17 mouse cellular contexts compared by ENCODE assay signal in the genomic region with DNA sequence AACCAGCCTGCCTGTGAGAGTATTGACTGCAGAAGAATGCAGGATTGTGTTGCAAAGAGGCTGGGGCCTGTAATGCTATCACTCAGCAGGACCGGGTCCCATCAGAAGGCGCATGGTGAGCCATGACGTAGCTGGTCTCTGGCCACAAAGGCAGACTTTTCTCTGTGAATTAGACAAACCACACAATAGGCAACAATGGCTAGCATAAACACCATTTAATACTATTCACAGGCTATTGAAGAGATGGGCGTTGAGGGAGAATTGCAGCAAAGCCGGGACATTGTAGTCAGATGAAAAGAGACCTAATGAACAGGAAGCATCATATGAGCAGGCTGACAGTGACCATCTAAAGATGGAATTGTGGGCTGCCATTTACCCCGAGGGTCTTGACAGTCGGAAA.
DNase-seq lines count a peak whose midpoint lies in the region; ATAC-seq lines count a peak whose summit lies in the region.
"Had no signal": no experiment of that assay in that cellular context is flagged by ENCODE, and none has a peak within 500 bp of the region (broad histone marks: within the 10 kb centered on the region; RNA-seq: fewer than 3 reads in every experiment).

No protein-coding gene starts in this region.

- H3K9me3 ChIP-seq in forebrain, embryonic 11.5 days (ENCODE audit: control insufficient read depth, low read length): peaks cover 4% of the 10 kb centered on the region
- peaks cover 20% of the 10 kb centered on the region for H3K9me3 ChIP-seq in hindbrain, embryonic 14.5 days (ENCODE audit: control insufficient read depth, low read length)
- no peaks in the 10 kb centered on the region; the same call in 1 of the 2 replicates for H3K9me3 ChIP-seq in midbrain, embryonic 16.5 days (replicated peaks; ENCODE audit: control insufficient read depth, low read length, poor library complexity, severe bottlenecking)
- H3K9me3 ChIP-seq in kidney, embryonic 14.5 days (ENCODE audit: control insufficient read depth, low read length): peaks cover 10% of the 10 kb centered on the region; the same call in 1 of the 2 replicates
- H3K9me3 ChIP-seq: heart, embryonic 15.5 days; limb, embryonic 10.5 days had no signal

- ATAC-seq in forebrain, embryonic 11.5 days (replicated peaks; ENCODE audit: low FRiP score): peak; percentile 79
- ATAC-seq in hindbrain, embryonic 14.5 days (ENCODE audit: low FRiP score): peak; percentile 57; the same call in 1 of the 2 replicates
- ATAC-seq in midbrain, embryonic 16.5 days: 0 out of 2 replicates have a peak, but pooled peaks have one; percentile 37
- ATAC-seq in kidney, embryonic 14.5 days (ENCODE audit: low FRiP score, low TSS enrichment): no peak
- ATAC-seq: CD4-positive, CD25-positive, alpha-beta regulatory T cell, adult 4 months had no signal

- DNase-seq in embryo, embryonic 10 days (ENCODE audit: low spot score): peak; percentile 81
- peak; percentile 70 for DNase-seq in forebrain, embryonic 11.5 days (ENCODE audit: low spot score)
- DNase-seq in hindbrain, embryonic 14.5 days (ENCODE audit: low spot score): no peak
- DNase-seq in spleen, postnatal 14 days (ENCODE audit: low spot score in 2 of 2): no peak
- DNase-seq in kidney, adult 11 months: no peak
- no peak for DNase-seq in Muller cell, postnatal 12 days (ENCODE audit: inconsistent ontology term)
- DNase-seq: cerebellum, adult 2 months; layer of hippocampus, adult 9-11 months; lung, postnatal 14 days had no signal

- H3K27me3 ChIP-seq in forebrain, embryonic 11.5 days (ENCODE audit: control insufficient read depth, insufficient read depth, low read length): peaks cover 10% of the 10 kb centered on the region; the same call in 1 of the 2 replicates
- peaks cover 31% of the 10 kb centered on the region for H3K27me3 ChIP-seq in hindbrain, embryonic 14.5 days (ENCODE audit: control insufficient read depth, insufficient read depth, low read length)
- peaks cover 5% of the 10 kb centered on the region; the same call in 1 of the 2 replicates for H3K27me3 ChIP-seq in midbrain, embryonic 16.5 days (ENCODE audit: control insufficient read depth, insufficient read depth, low read depth, low read length)
- peaks cover 9% of the 10 kb centered on the region for H3K27me3 ChIP-seq in kidney, embryonic 14.5 days (ENCODE audit: control insufficient read depth, insufficient read depth, low read length)

- no peak overlapping the region for H3K27ac ChIP-seq in forebrain, embryonic 11.5 days (ENCODE audit: low read depth, low read length)
- H3K27ac ChIP-seq in hindbrain, embryonic 14.5 days: 0 out of 2 replicates have a peak overlapping the region, but pooled peaks have one; percentile 2
- H3K27ac ChIP-seq in midbrain, embryonic 16.5 days (ENCODE audit: low read length): no peak overlapping the region
- no peak overlapping the region for H3K27ac ChIP-seq in kidney, embryonic 14.5 days (ENCODE audit: low read depth, low read length)
- H3K27ac ChIP-seq: embryonic facial prominence, embryonic 12.5 days; heart, embryonic 15.5 days; kidney, postnatal 0 days; limb, embryonic 10.5 days; liver, embryonic 14.5 days had no signal

- H3K4me3 ChIP-seq in forebrain, embryonic 11.5 days (ENCODE audit: low read depth, low read length): no peak overlapping the region
- no peak overlapping the region for H3K4me3 ChIP-seq in hindbrain, embryonic 14.5 days (replicated peaks; ENCODE audit: low read length)
- no peak overlapping the region for H3K4me3 ChIP-seq in midbrain, embryonic 16.5 days (ENCODE audit: low read depth, low read length)
- no peak overlapping the region for H3K4me3 ChIP-seq in kidney, embryonic 14.5 days (ENCODE audit: low read length)
- H3K4me3 ChIP-seq: embryonic facial prominence, embryonic 12.5 days; heart, embryonic 15.5 days; limb, embryonic 10.5 days had no signal

- H3K4me2 ChIP-seq in forebrain, embryonic 11.5 days (ENCODE audit: low read depth, low read length, severe bottlenecking): peak overlapping the region; percentile 18; the same call in 1 of the 2 replicates
- H3K4me2 ChIP-seq in hindbrain, embryonic 14.5 days (replicated peaks): no peak overlapping the region
- H3K4me2 ChIP-seq in midbrain, embryonic 16.5 days (ENCODE audit: low read length): no peak overlapping the region
- no peak overlapping the region for H3K4me2 ChIP-seq in kidney, embryonic 14.5 days (replicated peaks; ENCODE audit: low read depth, low read length)
- H3K4me2 ChIP-seq: embryonic facial prominence, embryonic 12.5 days; heart, embryonic 15.5 days had no signal

- no peaks in the 10 kb centered on the region for H3K36me3 ChIP-seq in forebrain, embryonic 11.5 days (ENCODE audit: control insufficient read depth, insufficient read depth, low read length)
- no peaks in the 10 kb centered on the region for H3K36me3 ChIP-seq in hindbrain, embryonic 14.5 days (replicated peaks; ENCODE audit: control insufficient read depth, insufficient read depth)
- H3K36me3 ChIP-seq in midbrain, embryonic 16.5 days (ENCODE audit: control insufficient read depth, insufficient read depth, low read length): no peaks in the 10 kb centered on the region
- H3K36me3 ChIP-seq in kidney, embryonic 14.5 days (ENCODE audit: control insufficient read depth, insufficient read depth, low read length): no peaks in the 10 kb centered on the region
- H3K36me3 ChIP-seq: embryonic facial prominence, embryonic 12.5 days; heart, embryonic 15.5 days; limb, embryonic 10.5 days had no signal

- peaks cover 6% of the 10 kb centered on the region for H3K4me1 ChIP-seq in forebrain, embryonic 11.5 days (replicated peaks; ENCODE audit: control insufficient read depth, insufficient read depth, low read length)
- H3K4me1 ChIP-seq in hindbrain, embryonic 14.5 days (replicated peaks; ENCODE audit: control insufficient read depth, insufficient read depth, low read length): no peaks in the 10 kb centered on the region
- H3K4me1 ChIP-seq in midbrain, embryonic 16.5 days (ENCODE audit: control insufficient read depth, insufficient read depth, low read length): no peaks in the 10 kb centered on the region
- no peaks in the 10 kb centered on the region for H3K4me1 ChIP-seq in kidney, embryonic 14.5 days (ENCODE audit: control insufficient read depth, insufficient read depth, low read length)
- H3K4me1 ChIP-seq: embryonic facial prominence, embryonic 12.5 days; heart, embryonic 15.5 days; limb, embryonic 10.5 days had no signal

- WGBS in forebrain, embryonic 11.5 days: 7% methylated on average over 7 of the region's 7 CpGs
- WGBS in hindbrain, embryonic 14.5 days: 19% methylated on average over 7 of the region's 7 CpGs
- WGBS in midbrain, embryonic 16.5 days: 21% methylated on average over 7 of the region's 7 CpGs
- WGBS in kidney, embryonic 14.5 days: 54% methylated on average over 7 of the region's 7 CpGs

- no peak overlapping the region for H3K9ac ChIP-seq in forebrain, embryonic 11.5 days (ENCODE audit: low read length)
- H3K9ac ChIP-seq in hindbrain, embryonic 14.5 days: no peak overlapping the region
- H3K9ac ChIP-seq in midbrain, embryonic 16.5 days (ENCODE audit: low read depth, low read length): no peak overlapping the region
- no peak overlapping the region for H3K9ac ChIP-seq in kidney, embryonic 14.5 days (ENCODE audit: low read depth, low read length)
- H3K9ac ChIP-seq: embryonic facial prominence, embryonic 12.5 days; heart, embryonic 15.5 days; liver, embryonic 14.5 days had no signal

Comparison
In these comparisons a context has a peak if more than half of its experiments do, and no peak if none do; other contexts are left out.
1. DNase-seq: peak in embryo, embryonic 10 days (single experiment) and forebrain, embryonic 11.5 days (single experiment); none in hindbrain, embryonic 14.5 days (single experiment), spleen, postnatal 14 days (0 of 2), kidney, adult 11 months (single experiment) and Muller cell, postnatal 12 days (single experiment).